Mouse (Mus musculus) thymus, adult 2 months (tissue): ENCODE data around the gene Xpr1. TPM values are rescaled to one million over a fixed set of nuclear protein-coding genes. Genes with fewer than 3 reads are reported as not detected.

Experiments
- DNase-seq: peaks from one replicate; pipeline ENCODE4 v3.0.0; 2021
- H3K27ac ChIP-seq: fragments of 200-500 bp; 2 replicates; pipeline ENCODE4 v1.5.1; 2012; ENCODE audit warnings: low read length, control low read depth; ENCODE audit not compliant: control insufficient read depth, insufficient read depth
- H3K27me3 ChIP-seq: fragments of 200-500 bp; 2 replicates; pipeline ENCODE4 v1.6.1; 2012; ENCODE audit warnings: mild to moderate bottlenecking, low read length, moderate library complexity, mixed read lengths; ENCODE audit not compliant: control insufficient read depth, insufficient read depth
- H3K36me3 ChIP-seq: fragments of 200-500 bp; 2 replicates; pipeline ENCODE4 v1.6.1; 2012; ENCODE audit warnings: mild to moderate bottlenecking, low read length, moderate library complexity; ENCODE audit not compliant: control insufficient read depth, insufficient read depth
- H3K4me1 ChIP-seq: fragments of 200-500 bp; replicated peaks from 2 replicates; pipeline ENCODE4 v1.6.1; 2012; ENCODE audit warnings: low read length; ENCODE audit not compliant: control insufficient read depth, insufficient read depth
- H3K4me3 ChIP-seq: fragments of 200-500 bp; 2 replicates; pipeline ENCODE4 v1.5.1; 2012; ENCODE audit warnings: mild to moderate bottlenecking, low read length, control low read depth, moderate library complexity; ENCODE audit not compliant: control insufficient read depth, insufficient read depth
- CTCF ChIP-seq: fragments of 200-500 bp; IDR thresholded peaks from 2 replicates; pipeline ENCODE4 v1.5.1; 2012; ENCODE audit warnings: mild to moderate bottlenecking, control low read depth, low read length, moderate library complexity, borderline replicate concordance; ENCODE audit not compliant: control insufficient read depth, poor library complexity, insufficient read depth; ENCODE audit errors: extremely low read depth
- POLR2A ChIP-seq: fragments of 200-500 bp; IDR thresholded peaks from 2 replicates; pipeline ENCODE4 v1.6.1; 2012; ENCODE audit warnings: mild to moderate bottlenecking, low read length, control low read depth, moderate library complexity; ENCODE audit not compliant: control insufficient read depth, poor library complexity, insufficient read depth; ENCODE audit errors: extremely low read depth
- WGBS: fragments of 180-500 bp; shearing (Covaris S2); methylation state at CpG from one replicate; pipeline ENCODE4 v1.1.7; 2018; 5-methylcytosine and 5-hydroxymethylcytosine counted together
- polyA plus RNA-seq: library from polyadenylated mRNA; depleted of rRNA; stranded (reverse); fragments of >200 nt; gene quantifications from 2 replicates; pipeline ENCODE4 v1.2.3, GENCODE M21; 2012; rRNA removed

Xpr1 gene
- polyA plus RNA-seq, 1 experiment, result 14.7 TPM

- Histone ChIP-seq H3K36me3 (no peaks in the 10 kb centered on the region), H3K4me1 (peaks cover 21% of the 10 kb centered on the region), H3K27me3 (no peaks in the 10 kb centered on the region), H3K27ac (no peak overlapping the region), H3K4me3 (no peak overlapping the region)
- no peak for DNase-seq
- WGBS, result 95% methylated on average over 12 of the region's 12 CpGs
- no peak for TF ChIP-seq POLR2A
- TF ChIP-seq CTCF, result no peak
These were observed 184.8 kb downstream of the Xpr1 start for GRCm38 (mm10) chr1:155232385-155232784.

DNA sequence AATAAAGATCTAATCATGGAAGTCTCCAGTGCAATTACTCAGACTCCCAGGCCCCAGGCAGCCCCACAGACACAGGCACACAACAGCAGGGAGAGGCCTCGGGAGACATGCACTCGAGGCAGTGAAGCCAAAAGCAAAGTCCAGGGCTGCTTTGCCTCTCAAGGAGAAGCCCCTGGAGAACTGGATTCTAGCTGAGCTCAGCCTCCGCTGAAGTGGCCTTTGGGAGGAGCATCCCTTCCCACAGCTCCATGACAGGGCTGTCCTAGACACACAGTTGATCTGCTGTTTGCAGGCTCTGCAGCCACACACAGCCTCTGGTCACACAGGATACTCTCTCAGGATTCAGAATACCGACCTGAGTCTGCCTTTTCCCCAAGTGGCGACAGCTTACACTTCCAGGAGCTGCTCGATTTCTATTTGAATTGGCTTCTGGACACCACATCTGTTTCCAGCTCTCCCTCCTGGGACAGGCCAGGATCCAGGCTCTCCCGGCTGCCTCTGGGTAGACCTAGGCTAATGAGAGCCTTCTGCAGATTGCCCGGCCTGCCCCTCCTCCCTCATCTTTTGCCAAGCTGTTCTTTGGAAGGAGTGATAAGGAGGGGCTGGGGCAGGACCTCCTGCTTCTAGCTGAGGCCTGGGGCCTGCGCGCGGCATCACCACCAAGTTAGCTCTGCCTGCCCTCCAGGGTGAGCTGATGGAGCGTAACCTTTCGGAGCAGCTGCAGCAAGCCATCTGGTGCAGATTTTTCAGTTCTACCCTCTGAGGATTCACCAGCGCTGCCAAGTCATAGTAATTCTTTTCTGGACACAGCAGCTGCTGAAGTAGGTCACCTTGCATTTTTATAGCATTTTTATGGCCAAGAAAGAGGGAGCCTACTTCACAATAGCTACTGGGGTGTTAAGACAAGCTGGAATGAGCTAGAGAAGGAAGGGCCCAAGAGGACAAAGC, 187.5 kb downstream of the Xpr1 start:
- DNase-seq, result no peak
- Histone ChIP-seq H3K36me3 (no peaks in the 10 kb centered on the region), H3K4me3 (no peak overlapping the region), H3K27me3 (no peaks in the 10 kb centered on the region), H3K4me1 (peaks cover 29% of the 10 kb centered on the region), H3K27ac (no peak overlapping the region)
- 95% methylated on average over 14 of the region's 14 CpGs for WGBS
- TF ChIP-seq POLR2A, result no peak
- no peak for TF ChIP-seq CTCF

Other genes starting within 250 kb of the Xpr1 start
- gene BC034090, start 173.0 kb downstream of the Xpr1 start, polyA plus RNA-seq, result 7.6 and 13.1 TPM in 2 replicates
- 164 and 317 TPM in 2 replicates for gene Acbd6, start 140.7 kb upstream of the Xpr1 start, polyA plus RNA-seq